Mouse (Mus musculus) kidney, adult 18-20 months (tissue): ENCODE measurements around the gene Hpca.

Experiments used
- DNase-seq: peaks from one replicate; pipeline ENCODE4 v3.0.0; 2021

Hpca gene

GRCm38 (mm10) chr4:129136189-129136578 is 14.3 kb upstream of the Hpca start:
- DNase-seq = no peak

- DNase-seq = no peak
Observed at GRCm38 (mm10) chr4:129135637-129136036, 13.8 kb upstream of the Hpca start.

DNA sequence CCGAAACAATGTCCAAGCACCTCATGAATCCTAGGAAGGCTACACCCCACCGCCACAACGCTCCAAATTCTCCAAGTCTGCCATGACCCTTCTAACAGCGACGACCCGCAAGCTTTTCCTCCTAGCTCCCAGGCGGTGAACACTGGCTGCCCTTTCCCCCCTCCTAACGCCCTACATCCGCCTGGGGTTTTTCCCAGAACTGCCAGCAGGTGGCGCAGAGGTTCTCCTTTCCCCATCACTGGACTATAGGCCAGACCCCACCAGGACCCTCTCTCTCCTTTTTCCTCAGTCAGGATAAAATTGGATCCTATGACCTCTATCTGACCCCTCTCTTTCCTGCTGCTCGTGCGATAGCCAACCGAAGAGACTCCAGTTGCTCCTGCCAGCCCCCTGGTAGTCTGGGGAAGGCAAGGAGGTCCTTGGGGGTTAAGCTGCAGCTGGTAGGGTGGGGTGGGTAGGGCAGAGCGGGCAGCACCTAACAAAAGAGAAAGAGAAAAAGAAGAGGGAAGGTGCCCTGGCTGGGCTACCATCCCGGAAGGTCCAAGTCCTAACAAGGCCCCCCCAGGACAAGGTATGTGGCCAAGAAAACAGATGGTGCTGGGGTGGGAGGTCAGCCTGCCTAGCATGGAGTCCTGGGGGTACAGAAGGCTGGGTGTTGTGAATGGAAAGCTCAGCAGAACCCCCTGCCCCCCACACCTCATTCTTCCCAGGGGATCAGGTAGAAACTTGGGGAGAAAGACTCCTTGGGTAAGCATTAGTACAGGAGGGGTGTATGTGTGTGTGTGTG is 13.2 kb upstream of the Hpca start:
- DNase-seq = peak; percentile 76

GRCm38 (mm10) chr4:129130755-129131303 is 9.0 kb upstream of the Hpca start:
- peak; percentile 26 for DNase-seq

DNA sequence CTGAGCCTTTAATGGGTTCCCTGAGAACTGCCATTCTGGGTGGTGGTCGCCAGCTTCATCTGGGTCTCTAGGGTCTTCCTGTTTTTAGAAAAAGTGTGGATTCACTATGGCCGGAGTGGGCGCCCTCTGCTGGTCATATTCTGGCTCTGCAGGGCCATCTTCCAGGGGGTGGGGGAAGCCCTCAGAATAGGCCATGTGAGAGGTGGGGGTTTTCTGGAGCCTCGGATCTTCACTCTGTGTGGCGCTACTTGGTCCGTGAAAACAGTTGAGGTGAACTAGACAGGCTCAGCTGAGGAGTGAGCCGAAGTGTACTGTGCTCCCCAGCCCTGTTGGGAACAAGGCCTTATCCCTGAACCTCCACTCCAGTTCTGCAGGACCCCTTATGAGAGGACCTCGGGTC is 8.3 kb upstream of the Hpca start:
- peak; percentile 43 for DNase-seq

DNA sequence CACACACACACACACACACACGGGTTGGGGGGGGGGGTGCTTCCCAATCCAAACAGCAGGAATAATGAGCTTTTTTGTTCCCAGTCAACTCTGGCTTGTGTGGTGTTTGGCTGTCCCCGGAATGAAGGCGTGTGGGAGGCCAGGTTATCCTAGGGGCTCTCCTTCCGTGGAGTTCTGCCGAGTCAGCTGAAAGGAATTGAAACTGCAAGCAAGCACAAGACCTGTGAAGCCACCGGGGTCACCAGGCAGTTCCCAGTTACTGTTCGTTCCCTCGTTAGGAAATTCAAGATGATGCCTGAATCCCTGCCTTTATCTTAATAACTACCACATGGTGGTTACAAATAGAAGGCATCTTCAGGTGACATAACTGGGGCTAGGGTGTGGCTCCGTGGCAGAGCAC is 7.6 kb upstream of the Hpca start:
- no peak for DNase-seq

DNA sequence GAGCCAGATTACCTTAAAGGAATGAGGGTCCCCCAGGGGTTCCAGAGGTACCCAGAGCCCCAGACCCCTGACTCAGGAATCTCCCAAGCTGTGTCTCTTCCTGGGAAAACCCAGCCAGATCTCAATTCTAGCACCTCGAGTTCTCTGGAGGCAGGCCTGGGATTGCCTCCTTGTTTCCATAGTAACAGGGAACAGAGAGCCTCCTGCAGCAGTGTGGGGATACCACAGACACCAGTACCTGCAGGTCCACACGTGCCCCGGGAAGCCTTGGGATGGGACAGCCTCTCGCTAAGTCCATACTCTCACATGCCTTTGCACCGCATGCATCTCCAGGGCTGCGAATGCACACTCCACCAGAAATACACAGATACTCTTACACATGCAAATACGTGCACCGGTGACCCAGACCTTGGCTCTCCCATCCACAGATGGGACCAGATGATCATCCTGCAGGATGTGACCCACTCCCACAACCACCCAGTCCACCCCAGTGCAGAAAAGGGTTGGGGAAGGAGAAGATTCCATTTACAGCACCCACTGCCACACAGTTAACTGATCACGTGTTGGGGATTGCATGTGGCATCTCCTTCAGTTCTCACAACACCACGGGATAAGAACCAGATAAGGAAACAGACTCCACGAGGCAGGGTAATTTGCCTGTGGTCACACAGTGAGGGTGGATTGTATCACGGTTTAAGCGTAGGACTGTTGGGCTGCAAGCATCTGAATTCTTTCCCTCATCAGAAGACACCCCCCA is 6.9 kb upstream of the Hpca start:
- no peak for DNase-seq

GRCm38 (mm10) chr4:129125736-129126451 is 4.1 kb upstream of the Hpca start:
- no peak for DNase-seq

- no peak for DNase-seq
Observed at GRCm38 (mm10) chr4:129124652-129125146, 2.9 kb upstream of the Hpca start.

- DNase-seq = no peak
Observed at GRCm38 (mm10) chr4:129122719-129123118, 883 bp upstream of the Hpca start.

- DNase-seq = no peak
Observed at GRCm38 (mm10) chr4:129122107-129122506, 271 bp upstream of the Hpca start.

DNA sequence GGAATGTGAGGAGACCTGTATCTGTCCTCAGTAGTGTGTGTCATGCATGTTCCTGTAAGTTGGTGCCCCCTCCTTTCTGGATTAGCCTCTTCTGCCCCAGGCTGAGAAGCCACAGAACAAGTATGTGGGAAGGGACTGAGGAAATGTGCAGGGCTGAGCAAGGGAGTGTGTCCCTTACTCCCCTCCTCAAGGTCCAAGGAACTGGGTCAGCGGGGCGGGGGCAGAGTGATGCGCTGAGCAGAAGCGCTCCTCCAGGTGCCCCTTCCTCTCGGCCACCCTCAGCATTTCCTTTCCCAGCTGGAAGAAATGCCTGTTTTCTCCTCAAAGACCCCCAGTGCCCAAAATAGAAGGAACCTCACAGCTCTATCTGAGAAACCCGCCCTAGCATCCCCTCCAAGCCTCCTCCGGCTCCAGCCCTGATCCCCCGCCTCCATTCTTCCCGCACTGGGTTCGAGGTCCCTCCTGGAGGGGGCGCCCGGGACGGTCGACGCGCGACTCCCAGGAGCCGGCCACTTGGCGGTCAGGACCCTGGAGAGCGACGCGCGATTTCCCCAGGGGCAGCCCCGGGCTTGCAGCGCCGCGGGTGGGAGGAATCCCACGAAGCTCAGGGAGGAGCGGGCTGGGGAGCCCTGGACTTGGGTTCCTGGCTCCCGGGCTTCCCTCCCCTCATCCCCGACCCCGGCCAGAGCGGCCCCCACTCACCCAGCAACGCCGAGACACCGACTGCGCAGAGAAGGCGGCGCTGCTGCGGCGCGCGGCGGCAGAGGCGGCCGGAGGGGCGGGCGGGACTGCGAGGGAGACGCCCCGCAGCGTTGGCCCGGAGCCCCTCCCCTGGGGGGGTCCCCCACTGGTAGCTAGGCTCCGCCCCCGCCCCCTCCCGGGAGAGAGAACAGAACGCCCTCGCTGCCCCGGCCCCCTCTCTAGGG is 1.1 kb downstream of the Hpca start:
- peak; percentile 54 for DNase-seq

DNA sequence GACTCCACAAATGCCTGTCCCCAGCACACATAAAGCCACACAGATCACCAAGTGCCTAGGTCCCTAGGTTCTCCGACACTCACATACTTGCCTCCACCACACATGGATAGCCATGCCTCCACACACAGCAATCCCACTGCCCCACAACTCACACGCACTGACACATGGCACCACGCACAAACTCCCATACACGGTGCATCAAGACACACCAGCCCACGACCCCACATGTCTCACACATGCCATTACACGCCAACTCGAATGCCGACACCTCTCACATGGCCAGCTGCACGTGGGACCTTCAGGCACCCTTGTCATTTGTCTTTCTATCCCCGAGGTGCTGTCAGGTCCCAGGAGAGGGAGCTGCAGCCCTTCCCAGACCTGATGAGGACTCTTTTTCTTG is 2.1 kb downstream of the Hpca start:
- DNase-seq = no peak

DNA sequence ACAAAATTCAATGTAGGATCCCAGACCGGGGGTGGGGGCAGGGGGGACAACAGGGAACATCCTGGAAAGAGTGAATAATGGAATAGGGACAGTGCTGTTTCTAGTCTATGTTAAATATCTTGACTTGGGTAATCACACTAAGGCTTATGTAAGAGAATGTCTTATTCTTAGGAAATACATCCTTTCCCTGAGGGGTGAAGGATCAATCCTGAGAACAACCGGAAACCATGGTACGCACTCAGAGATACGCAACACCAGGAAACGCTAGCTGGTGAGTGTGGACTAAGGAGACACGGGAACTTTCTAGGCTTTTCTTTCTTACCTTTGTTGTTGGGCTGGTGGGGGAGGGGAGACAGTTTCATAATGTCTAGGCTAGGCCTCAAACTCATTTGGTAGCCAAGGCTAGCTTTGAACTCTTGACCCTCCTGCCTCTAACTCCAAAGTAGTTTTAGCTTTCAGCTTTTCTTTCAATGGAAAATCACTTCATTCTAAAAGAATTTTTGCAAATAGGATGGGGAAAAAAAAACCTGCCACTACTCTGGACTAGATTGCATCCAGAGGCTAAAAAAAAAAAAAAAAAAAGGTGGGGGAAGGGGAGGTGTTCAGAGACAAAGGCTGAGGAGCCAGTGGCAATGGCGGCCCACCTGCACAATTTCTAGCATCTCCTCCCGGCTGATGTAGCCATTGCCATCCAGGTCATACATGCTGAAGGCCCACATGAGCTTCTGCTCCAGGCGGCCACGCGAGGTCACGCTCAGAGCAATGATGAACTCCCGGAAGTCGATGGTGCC is 3.9 kb downstream of the Hpca start:
- no peak for DNase-seq

GRCm38 (mm10) chr4:129116703-129117102 is 5.1 kb downstream of the Hpca start:
- DNase-seq = no peak

GRCm38 (mm10) chr4:129113083-129113988 is 8.5 kb downstream of the Hpca start:
- DNase-seq = peak; percentile 48

GRCm38 (mm10) chr4:129112231-129112630 is 9.6 kb downstream of the Hpca start:
- no peak for DNase-seq

- no peak for DNase-seq
Observed at GRCm38 (mm10) chr4:129111350-129111749, 10.5 kb downstream of the Hpca start.

DNA sequence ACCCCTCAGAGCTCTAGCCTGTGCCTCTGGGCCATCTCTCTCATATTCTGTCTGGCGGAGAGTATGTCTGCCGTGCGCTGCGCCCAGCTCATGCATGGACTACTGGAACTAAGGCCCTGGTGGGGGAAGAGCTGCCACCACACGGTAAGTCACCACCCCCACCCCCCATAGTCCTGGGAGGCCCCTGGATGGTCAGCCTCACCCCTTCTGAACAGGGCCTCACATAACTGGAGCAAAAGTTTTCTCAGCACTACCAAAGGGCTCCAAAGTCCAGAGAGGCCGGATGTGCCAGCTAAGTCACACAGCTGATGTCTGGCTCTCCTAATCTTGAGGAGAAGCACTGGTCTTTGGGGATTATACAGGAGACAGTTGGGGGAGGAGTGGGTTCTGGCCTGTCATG is 11.0 kb downstream of the Hpca start:
- no peak for DNase-seq

DNA sequence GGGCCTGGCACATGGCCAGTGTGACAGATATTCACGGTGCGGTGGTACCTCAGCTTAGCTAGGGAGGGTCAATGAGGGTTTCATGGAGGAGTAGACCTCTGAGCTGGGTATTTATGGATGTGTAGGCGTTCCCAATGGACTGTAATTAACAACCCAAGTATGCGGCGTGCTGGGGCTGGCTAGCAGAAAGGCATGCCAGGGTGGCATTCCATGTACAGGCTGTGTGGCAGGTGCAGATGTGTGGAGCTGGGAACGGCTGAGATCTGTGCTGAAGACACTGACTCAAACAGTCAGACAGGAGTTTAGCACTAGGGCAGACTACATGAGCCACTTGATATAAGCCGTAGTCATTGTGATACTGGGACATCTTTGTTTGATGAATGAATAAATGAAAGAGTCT is 13.2 kb downstream of the Hpca start:
- no peak for DNase-seq
